Mouse (Mus musculus) inflammation-experienced regulatory T-cells, adult 6 months (primary cell): Measurements from ENCODE around the gene Tkt. TPM values are rescaled to one million over a fixed set of nuclear protein-coding genes. Genes with fewer than 3 reads are reported as not detected.

Experiments used
- ATAC-seq: one replicate; pipeline ENCODE4 v1.8.0; 2017
- polyA plus RNA-seq, 3 experiments: library from polyadenylated mRNA; unstranded; fragments of 100-300 nt; shearing (Covaris generic); gene quantifications; one replicate each; pipeline ENCODE4 v1.2.1; 2017

The Tkt gene
- polyA plus RNA-seq, 3 experiments from 2014 or later, result 203 to 235 (median 209) TPM

DNA sequence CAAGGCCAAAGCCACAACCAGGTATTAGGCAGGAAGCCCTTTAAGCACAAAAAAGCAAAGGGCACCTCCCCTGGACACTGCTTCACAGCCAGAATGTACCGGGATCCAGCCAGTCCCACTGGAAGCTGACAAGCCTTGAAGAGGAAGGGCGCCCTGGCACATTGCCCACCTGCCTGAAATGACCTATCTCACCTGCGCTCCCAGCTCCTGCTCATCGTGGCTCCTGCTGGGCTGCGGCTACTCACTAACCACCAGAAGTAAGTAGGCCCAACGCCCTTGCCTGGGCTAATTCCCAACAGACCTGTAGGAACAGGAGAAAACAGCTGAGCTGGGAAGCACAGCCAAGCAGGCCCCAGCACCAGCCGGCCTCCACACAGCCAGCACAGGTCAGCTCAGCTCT, 74.0 kb downstream of the Tkt start:
- no peak for ATAC-seq

DNA sequence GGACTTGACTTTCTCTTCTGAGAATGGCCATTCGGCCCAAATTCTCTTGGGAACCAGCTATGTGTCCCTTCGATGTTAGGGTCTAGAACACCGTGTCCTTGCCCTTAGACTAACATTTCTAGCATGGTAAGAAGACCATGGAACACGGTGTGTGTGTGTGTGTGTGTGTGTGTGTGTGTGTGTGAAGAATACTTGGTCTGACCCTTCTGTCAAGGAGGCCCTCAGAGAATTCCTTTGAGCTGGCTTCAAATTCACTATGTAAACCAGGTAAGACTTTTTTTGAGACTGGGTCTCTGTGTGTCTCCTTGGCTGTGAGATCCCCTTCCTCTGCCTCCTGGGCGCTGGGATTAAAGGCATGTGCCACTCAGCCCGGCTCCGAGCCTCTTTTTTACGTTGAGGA, 74.4 kb downstream of the Tkt start:
- ATAC-seq, result no peak

Other genes with a start within 250 kb of the Tkt start
- 10 to 100 TPM; 29.6 to 54.4 (median 36.3) TPM for gene Dcp1a, start 68.8 kb upstream of the Tkt start, polyA plus RNA-seq
- 1 to 10 TPM; 1.4 to 3.4 (median 2.8) TPM for gene Cacna1d, start 56.9 kb upstream of the Tkt start, polyA plus RNA-seq
- gene Prkcd, start 77.9 kb downstream of the Tkt start, polyA plus RNA-seq, result 10 to 100 TPM; 23.4 to 30.9 (median 28.3) TPM
- gene Rft1, start 106.0 kb downstream of the Tkt start, polyA plus RNA-seq, result 10 to 100 TPM; 10.9 to 17.1 (median 15.5) TPM
- gene Sfmbt1, start 166.5 kb downstream of the Tkt start, polyA plus RNA-seq, result 1 to 10 TPM; 7.1 to 9.9 (median 9.4) TPM